Mouse (Mus musculus) embryonic facial prominence, embryonic 14.5 days (tissue): ENCODE results near the gene Slc39a11. TPM values are rescaled to one million over a fixed set of nuclear protein-coding genes. Genes with fewer than 3 reads are reported as not detected.

Experiments
- ATAC-seq: fragments of 200-750 bp; cut with Nextera tagmentation; 2 replicates; pipeline ENCODE4 v1.8.0; 2017; ENCODE audit warnings: low read depth, moderate number of reproducible peaks, moderate TSS enrichment
- DNase-seq: peaks from one replicate; pipeline ENCODE4 v3.0.0-alpha.2; 2015; ENCODE audit warnings: low spot score
- H3K27ac ChIP-seq: fragments of 300-500 bp; sonication (generic); replicated peaks from 2 replicates; pipeline ENCODE4 v1.5.1; 2014; ENCODE audit warnings: low read depth, mild to moderate bottlenecking, low read length, moderate library complexity
- H3K27me3 ChIP-seq: fragments of 300-500 bp; sonication (generic); replicated peaks from 2 replicates; pipeline ENCODE4 v1.6.1; 2014; ENCODE audit warnings: low read length; ENCODE audit not compliant: control insufficient read depth, insufficient read depth
- H3K36me3 ChIP-seq: fragments of 300-500 bp; sonication (generic); 2 replicates; pipeline ENCODE4 v1.6.1; 2014; ENCODE audit warnings: low read length, mixed read lengths; ENCODE audit not compliant: control insufficient read depth, insufficient read depth
- H3K4me1 ChIP-seq: fragments of 300-500 bp; sonication (generic); 2 replicates; pipeline ENCODE4 v1.6.1; 2014; ENCODE audit warnings: antibody characterized with exemption, low read length; ENCODE audit not compliant: control insufficient read depth, insufficient read depth
- H3K4me2 ChIP-seq: fragments of 300-500 bp; sonication (generic); 2 replicates; pipeline ENCODE4 v1.6.1; 2014; ENCODE audit warnings: low read depth, mild to moderate bottlenecking, low read length, moderate library complexity, mixed read lengths
- H3K4me3 ChIP-seq: fragments of 300-500 bp; sonication (generic); 2 replicates; pipeline ENCODE4 v1.5.1; 2014; ENCODE audit warnings: low read depth, mild to moderate bottlenecking, low read length
- H3K9ac ChIP-seq: fragments of 300-500 bp; sonication (generic); 2 replicates; pipeline ENCODE4 v1.6.1; 2014; ENCODE audit warnings: low read depth, mild to moderate bottlenecking, low read length, moderate library complexity, mixed read lengths
- H3K9me3 ChIP-seq: fragments of 300-500 bp; sonication (generic); 2 replicates; pipeline ENCODE4 v1.6.1; 2016; ENCODE audit warnings: low read length; ENCODE audit not compliant: control insufficient read depth
- WGBS: fragments of 180-500 bp; shearing (Covaris S2); extraction: QIAGEN DNeasy Blood & Tissue Kit; methylation state at CpG from one replicate; pipeline ENCODE4 v1.1.7; 2014; 5-methylcytosine and 5-hydroxymethylcytosine counted together
- polyA plus RNA-seq: library from polyadenylated mRNA; unstranded; fragments of >200 nt; fragmentation: Nextera tagmentation; extraction: Ambion mirVana; gene quantifications from 2 replicates; pipeline ENCODE4 v1.2.1, GENCODE M21; 2014

Gene Slc39a11
- polyA plus RNA-seq, 1 experiment from 2014 or later: 23.6 TPM

- no peaks in the 10 kb centered on the region for H3K9me3 ChIP-seq
- H3K4me1 ChIP-seq: peaks cover 10% of the 10 kb centered on the region
- peak overlapping the region; percentile 90 for H3K9ac ChIP-seq
- no peak for DNase-seq
- WGBS: 44% methylated on average over 24 of the region's 25 CpGs
- ATAC-seq: no peak
- H3K27me3 ChIP-seq: no peaks in the 10 kb centered on the region
- peak overlapping the region; percentile 85 for H3K4me2 ChIP-seq
- H3K4me3 ChIP-seq: peak overlapping the region; percentile 91
- H3K27ac ChIP-seq: peak overlapping the region; percentile 96; the same call in 1 of the 2 replicates
- H3K36me3 ChIP-seq: peaks cover 24% of the 10 kb centered on the region
Measured at GRCm38 (mm10) chr11:113684707-113685426, 35.0 kb upstream of the Slc39a11 start.

GRCm38 (mm10) chr11:113683957-113684706, 34.3 kb upstream of the Slc39a11 start, which contains the start of the genes Fam104a and D11Wsu47e:
Gene Fam104a, minus strand, starts transcription at chr11:113684155.
Gene D11Wsu47e, plus strand, starts transcription at chr11:113684412.
- H3K4me3 ChIP-seq: peak within 1 kb of the TSS; percentile 91
- ATAC-seq: peak; percentile 96

GRCm38 (mm10) chr11:113683627-113683956, 33.7 kb upstream of the Slc39a11 start:
- Histone ChIP-seq H3K4me1 (peaks cover 10% of the 10 kb centered on the region), H3K9me3 (no peaks in the 10 kb centered on the region), H3K4me2 (peak overlapping the region; percentile 85), H3K4me3 (peak overlapping the region; percentile 91), H3K36me3 (peaks cover 12% of the 10 kb centered on the region), H3K27me3 (no peaks in the 10 kb centered on the region), H3K9ac (peak overlapping the region; percentile 90), H3K27ac (peak overlapping the region; percentile 96)
- 0% methylated on average over 4 of the region's 38 CpGs for WGBS
- no peak for ATAC-seq
- DNase-seq: no peak

More at GRCm38 (mm10) chr11:113683957-113684706, 34.3 kb upstream of the Slc39a11 start, which contains the start of the genes Fam104a and D11Wsu47e:
- Histone ChIP-seq H3K4me2 (peak within 1 kb of the TSS; percentile 85), H3K27me3 (no peaks in the 10 kb centered on the region), H3K4me1 (peaks cover 10% of the 10 kb centered on the region), H3K9ac (peak within 1 kb of the TSS; percentile 90), H3K27ac (peak within 1 kb of the TSS; percentile 96), H3K36me3 (peaks cover 17% of the 10 kb centered on the region), H3K9me3 (no peaks in the 10 kb centered on the region)
- DNase-seq: peak; percentile 98
- under 1% methylated on average over 59 of the region's 73 CpGs for WGBS

- Histone ChIP-seq H3K27me3 (no peaks in the 10 kb centered on the region), H3K4me1 (peaks cover 10% of the 10 kb centered on the region), H3K27ac (peak overlapping the region; percentile 96), H3K9me3 (no peaks in the 10 kb centered on the region), H3K9ac (peak overlapping the region; percentile 90), H3K36me3 (peaks cover 6% of the 10 kb centered on the region), H3K4me2 (peak overlapping the region; percentile 85), H3K4me3 (peak overlapping the region; percentile 91)
- DNase-seq (peak; percentile 70), ATAC-seq (peak; percentile 21)
- 2% methylated on average over 32 of the region's 38 CpGs for WGBS
Measured at GRCm38 (mm10) chr11:113682897-113683626, 33.2 kb upstream of the Slc39a11 start.

- peak overlapping the region; percentile 85 for H3K4me2 ChIP-seq
- H3K27me3 ChIP-seq: no peaks in the 10 kb centered on the region
- ATAC-seq: no peak
- H3K27ac ChIP-seq: no peak overlapping the region
- peaks cover 3% of the 10 kb centered on the region; the same call in 1 of the 2 replicates for H3K36me3 ChIP-seq
- H3K4me1 ChIP-seq: peaks cover 10% of the 10 kb centered on the region
- DNase-seq: no peak
- H3K4me3 ChIP-seq: peak overlapping the region; percentile 91
- no peaks in the 10 kb centered on the region for H3K9me3 ChIP-seq
- H3K9ac ChIP-seq: peak overlapping the region; percentile 90; the same call in 1 of the 2 replicates
Measured at GRCm38 (mm10) chr11:113681979-113682378, 32.1 kb upstream of the Slc39a11 start.

GRCm38 (mm10) chr11:113680954-113681353, 31.1 kb upstream of the Slc39a11 start:
- Histone ChIP-seq H3K36me3 (peaks cover 12% of the 10 kb centered on the region), H3K27ac (no peak overlapping the region), H3K4me3 (no peak overlapping the region), H3K4me1 (peaks cover 10% of the 10 kb centered on the region), H3K4me2 (no peak overlapping the region), H3K9ac (no peak overlapping the region), H3K27me3 (no peaks in the 10 kb centered on the region), H3K9me3 (no peaks in the 10 kb centered on the region)
- ATAC-seq (no peak), DNase-seq (no peak)
- WGBS: 77% methylated on average over 2 of the region's 2 CpGs

GRCm38 (mm10) chr11:113678373-113678772, 28.5 kb upstream of the Slc39a11 start:
- no peak for ATAC-seq
- WGBS: 90% methylated on average over 8 of the region's 8 CpGs

GRCm38 (mm10) chr11:113677378-113677777, 27.5 kb upstream of the Slc39a11 start:
- DNase-seq: no peak

More at GRCm38 (mm10) chr11:113678373-113678772, 28.5 kb upstream of the Slc39a11 start:
- no peak overlapping the region for H3K4me3 ChIP-seq
- H3K27ac ChIP-seq: no peak overlapping the region
- no peak overlapping the region for H3K4me2 ChIP-seq
- no peak overlapping the region for H3K9ac ChIP-seq
- H3K9me3 ChIP-seq: no peaks in the 10 kb centered on the region
- peaks cover 28% of the 10 kb centered on the region for H3K36me3 ChIP-seq
- H3K27me3 ChIP-seq: no peaks in the 10 kb centered on the region
- peaks cover 4% of the 10 kb centered on the region; the same call in 1 of the 2 replicates for H3K4me1 ChIP-seq
- DNase-seq: no peak

More at GRCm38 (mm10) chr11:113677378-113677777, 27.5 kb upstream of the Slc39a11 start:
- no peaks in the 10 kb centered on the region for H3K9me3 ChIP-seq
- H3K9ac ChIP-seq: no peak overlapping the region
- no peak overlapping the region for H3K4me3 ChIP-seq
- no peak overlapping the region for H3K4me2 ChIP-seq
- H3K27me3 ChIP-seq: no peaks in the 10 kb centered on the region
- H3K4me1 ChIP-seq: peaks cover under 1% of the 10 kb centered on the region; the same call in 1 of the 2 replicates
- 92% methylated on average over 2 of the region's 2 CpGs for WGBS
- ATAC-seq: no peak
- H3K36me3 ChIP-seq: peaks cover 37% of the 10 kb centered on the region
- H3K27ac ChIP-seq: no peak overlapping the region
